Mouse (Mus musculus): Measurements from ENCODE around the gene Gm21904. TPM values are rescaled to one million over a fixed set of nuclear protein-coding genes. Genes with fewer than 3 reads are reported as not detected.

The Gm21904 gene
- polyA plus RNA-seq (2012; rRNA removed) = not detected in 2 replicates

DNA sequence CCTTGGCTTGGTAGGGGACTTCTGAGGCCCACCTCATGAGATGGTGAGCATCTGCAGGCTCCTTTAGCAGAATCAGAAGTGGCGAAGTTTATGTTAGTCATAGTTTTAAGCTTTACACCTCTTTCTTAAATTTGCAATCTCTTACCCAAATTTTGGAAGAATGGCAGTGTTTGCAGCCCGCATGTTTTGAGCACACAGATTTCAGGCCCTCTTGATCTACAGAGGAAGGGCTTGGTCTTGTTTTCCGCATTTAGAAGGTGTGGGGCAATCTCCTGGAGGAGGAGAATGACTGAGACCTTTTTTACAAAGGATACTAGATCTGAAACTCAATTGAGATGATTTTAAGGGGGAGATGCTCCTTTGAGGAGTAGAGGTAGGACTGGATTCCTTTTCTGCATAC lies at the start of gene Gm21904:
Gm21904 (minus strand) TSS at position 101 of the 400 bp plus-strand sequence.

DNA sequence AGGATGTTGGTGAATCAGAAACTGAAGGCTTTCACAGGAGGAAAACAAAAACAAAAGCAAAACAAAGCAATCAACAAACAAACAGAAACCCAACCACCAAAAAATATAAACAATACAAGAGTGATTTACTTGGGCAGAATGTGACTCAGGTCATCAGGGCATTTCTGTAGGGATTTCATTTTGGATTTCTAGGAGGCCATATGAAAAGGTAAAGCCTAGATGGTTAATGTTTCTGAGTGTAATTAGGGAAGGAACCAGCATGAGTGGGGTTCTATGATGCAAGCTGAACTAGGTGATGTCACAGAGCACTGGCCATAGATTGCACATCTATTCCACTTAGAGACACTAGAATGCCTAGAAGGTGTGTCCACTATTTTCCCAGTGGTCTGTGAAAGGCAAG lies 28.4 kb upstream of the Gm21904 start, which contains the start of the genes Gm20772 and Gm20831:
Gm20772 (plus strand) TSS at position 301 of the 400 bp plus-strand sequence.
Gm20831 (plus strand) TSS at position 301 of the 400 bp plus-strand sequence.

Other genes starting within 250 kb of the Gm21904 start
- gene Gm20772, start 28.5 kb upstream of the Gm21904 start, polyA plus RNA-seq (2012; rRNA removed) = not detected in 2 replicates
- not detected in 2 replicates for gene Gm20831, start 28.5 kb upstream of the Gm21904 start, polyA plus RNA-seq (2012; rRNA removed)
- gene Srsy, start 91.1 kb upstream of the Gm21904 start, polyA plus RNA-seq (2012; rRNA removed) = not detected in 2 replicates
- gene Gm21764, start 215.5 kb upstream of the Gm21904 start, polyA plus RNA-seq (2012; rRNA removed) = not detected in 2 replicates
- not detected in 2 replicates for gene Ssty1, start 242.8 kb upstream of the Gm21904 start, polyA plus RNA-seq (2012; rRNA removed)